Mouse (Mus musculus) v-Abl transformed pro-B cells (cell line): ENCODE data around the gene Celf1.

Experiments used
- in situ Hi-C, 2 experiments: fragments of 400-800 bp; cut with MboI; formaldehyde crosslinking; loops; one replicate each; pipeline ENCODE4 v1.15.1; 2025; ENCODE audit not compliant: unreplicated experiment in 2 of 2

The Celf1 gene

GRCm38 (mm10) chr2:91058435-91058834, 118.3 kb downstream of the Celf1 start:
- in situ Hi-C loops = loop anchor here (5.0 to 10.0 kb wide), 2 partner anchors 196 to 584 kb away; no protein-coding TSS in a partner anchor

- in situ Hi-C loops = loop anchor here (5.0 to 10.0 kb wide), 2 partner anchors 197 to 585 kb away; no protein-coding TSS in a partner anchor
These were observed 119.2 kb downstream of the Celf1 start for GRCm38 (mm10) chr2:91059376-91059775.

- in situ Hi-C loops = loop anchor here in 1 of 2 experiments (5.0 kb wide), 1 partner anchor 193 kb away; no protein-coding TSS in a partner anchor
These were observed 120.6 kb downstream of the Celf1 start for GRCm38 (mm10) chr2:91060544-91061355.

GRCm38 (mm10) chr2:91061849-91062481, 121.8 kb downstream of the Celf1 start:
- in situ Hi-C loops = loop anchor here in 1 of 2 experiments (5.0 kb wide), 1 partner anchor 195 kb away; no protein-coding TSS in a partner anchor

- in situ Hi-C loops = loop anchor here in 1 of 2 experiments (5.0 kb wide), 1 partner anchor 196 kb away; no protein-coding TSS in a partner anchor
These were observed 122.8 kb downstream of the Celf1 start for GRCm38 (mm10) chr2:91062779-91063606.

- in situ Hi-C loops = loop anchor here in 1 of 2 experiments (5.0 kb wide), 1 partner anchor 197 kb away; no protein-coding TSS in a partner anchor
These were observed 124.0 kb downstream of the Celf1 start for GRCm38 (mm10) chr2:91064211-91064610.

- in situ Hi-C loops = loop anchor here (5.0 kb wide), 2 partner anchors 37 to 127 kb away; no protein-coding TSS in a partner anchor
These were observed 125.4 kb downstream of the Celf1 start for GRCm38 (mm10) chr2:91065544-91065943.

GRCm38 (mm10) chr2:91066455-91066854, 126.3 kb downstream of the Celf1 start:
- in situ Hi-C loops = loop anchor here (5.0 kb wide), 2 partner anchors 36 to 126 kb away; no protein-coding TSS in a partner anchor

GRCm38 (mm10) chr2:91068162-91068871, 128.1 kb downstream of the Celf1 start:
- in situ Hi-C loops = loop anchor here (5.0 kb wide), 2 partner anchors 34 to 124 kb away; no protein-coding TSS in a partner anchor

GRCm38 (mm10) chr2:91068872-91069165, 128.6 kb downstream of the Celf1 start:
- in situ Hi-C loops = loop anchor here (5.0 kb wide), 2 partner anchors 33 to 123 kb away; no protein-coding TSS in a partner anchor
